Mouse (Mus musculus) limb, embryonic 12.5 days (tissue): Measurements from ENCODE around the gene Myl10. TPM values are rescaled to one million over a fixed set of nuclear protein-coding genes. Genes with fewer than 3 reads are reported as not detected.
"Not testable (repeated sequence)": the region's sequence is repeated elsewhere in the genome, so short reads cannot be mapped to it uniquely, and the experiment has no call there.

Experiments used
- ATAC-seq: fragments of 200-750 bp; cut with Nextera tagmentation; 2 replicates; pipeline ENCODE4 v1.8.0; 2017; ENCODE audit warnings: low read depth, moderate TSS enrichment; ENCODE audit not compliant: insufficient number of reproducible peaks, insufficient read depth, low FRiP score, low TSS enrichment
- H3K27ac ChIP-seq: fragments of 300-500 bp; sonication (generic); 2 replicates; pipeline ENCODE4 v1.5.1; 2016; ENCODE audit warnings: mild to moderate bottlenecking, moderate library complexity
- H3K27me3 ChIP-seq: fragments of 300-500 bp; sonication (generic); 2 replicates; pipeline ENCODE4 v1.6.1; 2016; ENCODE audit warnings: mild to moderate bottlenecking, moderate library complexity
- H3K36me3 ChIP-seq: fragments of 300-500 bp; sonication (generic); 2 replicates; pipeline ENCODE4 v1.6.1; 2016; ENCODE audit warnings: mild to moderate bottlenecking, moderate library complexity
- H3K4me1 ChIP-seq: fragments of 300-500 bp; sonication (generic); replicated peaks from 2 replicates; pipeline ENCODE4 v1.6.1; 2016
- H3K4me2 ChIP-seq: fragments of 300-500 bp; sonication (generic); 2 replicates; pipeline ENCODE4 v1.6.1; 2016; ENCODE audit warnings: mild to moderate bottlenecking, moderate library complexity
- H3K4me3 ChIP-seq: fragments of 300-500 bp; sonication (generic); replicated peaks from 2 replicates; pipeline ENCODE4 v1.5.1; 2016; ENCODE audit warnings: mild to moderate bottlenecking
- H3K9ac ChIP-seq: fragments of 300-500 bp; sonication (generic); replicated peaks from 2 replicates; pipeline ENCODE4 v1.6.1; 2016; ENCODE audit warnings: mild to moderate bottlenecking, moderate library complexity
- H3K9me3 ChIP-seq: fragments of 300-500 bp; sonication (generic); 2 replicates; pipeline ENCODE4 v1.6.1; 2016; ENCODE audit warnings: mild to moderate bottlenecking, moderate library complexity
- WGBS: fragments of 180-500 bp; shearing (Covaris S2); methylation state at CpG from one replicate; pipeline ENCODE4 v1.1.7; 2016; 5-methylcytosine and 5-hydroxymethylcytosine counted together
- polyA plus RNA-seq: library from polyadenylated mRNA; unstranded; fragments of >200 nt; fragmentation: Nextera tagmentation; extraction: Ambion mirVana; gene quantifications from 2 replicates; pipeline ENCODE4 v1.2.1, GENCODE M21; 2016

Myl10 gene
- polyA plus RNA-seq, 1 experiment from 2014 or later, result not detected

DNA sequence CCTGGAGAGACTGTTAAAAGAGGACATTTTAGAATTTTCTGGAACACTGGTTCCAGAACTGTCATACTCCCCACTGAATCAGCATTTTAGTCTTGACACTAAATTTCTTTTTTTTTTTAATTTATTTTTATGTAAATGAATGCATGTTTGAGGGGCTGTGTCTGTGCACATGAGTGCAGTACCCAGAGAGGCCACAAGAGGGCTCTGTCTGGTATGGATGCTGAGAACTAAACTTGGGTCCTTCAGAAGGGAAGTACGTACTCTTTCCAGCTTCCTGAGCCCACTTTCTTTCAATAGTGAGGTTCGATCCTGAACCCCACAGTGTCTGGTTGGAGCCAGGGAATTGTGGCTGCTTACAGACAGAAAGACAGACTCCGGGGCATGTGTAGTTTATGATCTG, 12.6 kb downstream of the Myl10 start:
- no peak overlapping the region for H3K9ac ChIP-seq
- no peak overlapping the region for H3K27ac ChIP-seq
- H3K9me3 ChIP-seq, result peaks cover 3% of the 10 kb centered on the region; the same call in 1 of the 2 replicates
- H3K4me3 ChIP-seq, result no peak overlapping the region
- H3K27me3 ChIP-seq, result 0 out of 2 replicates have a peak, but pooled peaks cover 3% of the 10 kb centered on the region
- H3K36me3 ChIP-seq, result no peaks in the 10 kb centered on the region
- WGBS, result 95% methylated on average over 3 of the region's 3 CpGs
- H3K4me2 ChIP-seq, result no peak overlapping the region
- peaks cover 5% of the 10 kb centered on the region; the same call in 1 of the 2 replicates for H3K4me1 ChIP-seq
- no peak for ATAC-seq

DNA sequence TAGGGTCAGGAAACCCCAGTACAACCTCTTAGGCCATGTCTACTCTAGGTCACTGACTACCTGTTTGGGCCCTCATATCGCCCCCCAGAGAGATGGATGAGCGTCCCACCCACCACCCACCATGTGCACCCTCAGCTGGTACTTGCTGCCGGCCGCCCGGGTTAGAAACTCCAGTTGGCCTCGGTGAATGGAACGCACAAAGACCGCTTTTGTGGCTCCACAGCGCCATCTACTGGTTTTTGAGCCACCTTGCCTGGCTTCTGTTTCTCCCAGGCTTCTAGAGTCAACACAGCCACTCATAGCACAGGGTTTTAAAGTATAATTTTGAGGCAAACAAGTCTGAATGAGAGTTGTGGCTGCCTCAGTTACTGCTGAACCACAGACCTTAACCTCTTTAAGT, 13.9 kb downstream of the Myl10 start:
- Histone ChIP-seq H3K9ac (no peak overlapping the region), H3K4me1 (peaks cover 10% of the 10 kb centered on the region; the same call in 1 of the 2 replicates), H3K4me2 (no peak overlapping the region), H3K9me3 (peaks cover 3% of the 10 kb centered on the region; the same call in 1 of the 2 replicates), H3K36me3 (no peaks in the 10 kb centered on the region), H3K4me3 (no peak overlapping the region), H3K27ac (no peak overlapping the region), H3K27me3 (0 out of 2 replicates have a peak, but pooled peaks cover 3% of the 10 kb centered on the region)
- WGBS, result 1% methylated on average over 9 of the region's 9 CpGs
- ATAC-seq, result no peak

DNA sequence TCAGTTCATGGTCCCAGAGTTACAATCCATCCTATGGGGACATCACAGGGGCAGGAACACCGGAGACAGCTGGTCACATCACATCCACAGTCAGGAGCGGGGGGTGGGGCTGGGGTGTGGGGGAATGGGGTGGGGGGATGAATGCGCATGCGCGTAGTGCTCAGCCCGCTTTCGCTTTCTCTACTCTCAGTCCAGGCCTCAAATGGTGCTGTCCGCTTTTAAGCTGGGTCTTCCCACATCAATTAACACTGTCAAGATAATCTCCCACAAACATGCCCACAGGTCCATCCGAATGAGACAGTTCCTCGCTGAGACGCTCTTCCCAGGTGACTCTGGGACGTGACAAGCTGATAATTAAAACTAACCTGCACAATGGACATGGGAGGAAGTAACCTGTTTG, 15.2 kb downstream of the Myl10 start:
- peaks cover 3% of the 10 kb centered on the region; the same call in 1 of the 2 replicates for H3K9me3 ChIP-seq
- H3K36me3 ChIP-seq, result no peaks in the 10 kb centered on the region
- ATAC-seq, result no peak
- H3K27me3 ChIP-seq, result 0 out of 2 replicates have a peak, but pooled peaks cover 3% of the 10 kb centered on the region
- no peak overlapping the region for H3K4me3 ChIP-seq
- no peak overlapping the region for H3K4me2 ChIP-seq
- no peak overlapping the region for H3K9ac ChIP-seq
- H3K4me1 ChIP-seq, result peaks cover 10% of the 10 kb centered on the region; the same call in 1 of the 2 replicates
- no peak overlapping the region for H3K27ac ChIP-seq
- 78% methylated on average over 12 of the region's 12 CpGs for WGBS

DNA sequence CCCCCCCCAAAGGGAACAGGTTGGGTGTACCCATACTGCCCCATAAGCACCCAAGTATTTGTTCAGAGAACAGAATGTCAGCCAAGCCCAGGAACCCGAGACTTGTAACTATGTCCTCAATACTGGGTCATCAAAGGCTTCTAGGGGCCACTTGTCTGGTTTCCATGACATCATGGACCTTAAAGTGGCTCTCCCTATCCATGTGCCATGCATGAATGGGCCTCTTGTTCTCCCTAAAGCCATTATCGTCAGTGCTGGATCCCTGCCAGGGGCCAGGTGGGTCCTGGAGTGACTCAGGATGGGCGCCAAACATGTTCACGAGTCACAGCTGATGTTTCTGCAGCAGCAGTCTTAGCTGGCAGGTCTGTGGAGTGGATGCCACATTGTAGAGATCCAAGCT, 17.8 kb downstream of the Myl10 start:
- Histone ChIP-seq H3K36me3 (no peaks in the 10 kb centered on the region), H3K4me3 (no peak overlapping the region), H3K9me3 (peaks cover under 1% of the 10 kb centered on the region; the same call in 1 of the 2 replicates), H3K4me2 (no peak overlapping the region), H3K27me3 (peaks cover 26% of the 10 kb centered on the region), H3K4me1 (peaks cover 15% of the 10 kb centered on the region), H3K9ac (no peak overlapping the region), H3K27ac (no peak overlapping the region)
- no peak for ATAC-seq
- 60% methylated on average over 4 of the region's 4 CpGs for WGBS

DNA sequence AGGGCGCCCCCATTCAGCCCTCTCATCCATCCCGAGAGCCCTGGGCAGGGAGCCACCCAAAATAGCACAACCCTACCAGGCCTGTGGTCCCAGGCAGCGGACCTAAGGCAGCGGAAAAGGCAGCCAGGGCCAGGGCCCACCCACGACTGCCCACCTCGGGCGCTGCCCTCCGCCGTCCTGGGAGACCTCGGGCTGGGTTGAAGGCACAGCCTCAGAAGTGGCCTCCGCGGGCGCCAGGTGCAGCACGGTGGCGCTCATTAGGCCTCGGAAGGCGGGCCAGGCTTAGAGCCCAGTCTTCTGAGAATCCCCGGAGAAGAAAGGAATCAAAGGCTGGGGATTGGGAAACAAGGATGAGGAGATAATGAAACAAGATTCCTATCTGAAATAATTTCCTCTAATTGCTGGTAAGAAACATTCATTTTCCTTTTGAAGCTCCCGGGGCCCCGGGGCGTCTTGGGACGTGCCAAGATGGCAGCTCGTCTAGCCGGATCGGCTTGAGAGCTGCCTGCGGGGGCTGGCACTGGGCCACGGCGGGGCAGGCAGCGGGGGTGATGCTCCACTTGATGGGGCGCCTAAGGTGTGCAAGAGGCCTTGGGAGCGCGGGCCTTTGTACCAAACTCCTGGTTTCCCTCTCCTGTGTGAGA, 21.4 kb downstream of the Myl10 start:
- Histone ChIP-seq H3K9me3 (no peaks in the 10 kb centered on the region), H3K4me2 (peak overlapping the region; percentile 42), H3K9ac (no peak overlapping the region), H3K27ac (no peak overlapping the region), H3K27me3 (peaks cover 25% of the 10 kb centered on the region), H3K4me1 (peaks cover 33% of the 10 kb centered on the region), H3K36me3 (no peaks in the 10 kb centered on the region), H3K4me3 (peak overlapping the region; percentile 15; the same call in 1 of the 2 replicates)
- no peak for ATAC-seq
- 23% methylated on average over 32 of the region's 32 CpGs for WGBS

DNA sequence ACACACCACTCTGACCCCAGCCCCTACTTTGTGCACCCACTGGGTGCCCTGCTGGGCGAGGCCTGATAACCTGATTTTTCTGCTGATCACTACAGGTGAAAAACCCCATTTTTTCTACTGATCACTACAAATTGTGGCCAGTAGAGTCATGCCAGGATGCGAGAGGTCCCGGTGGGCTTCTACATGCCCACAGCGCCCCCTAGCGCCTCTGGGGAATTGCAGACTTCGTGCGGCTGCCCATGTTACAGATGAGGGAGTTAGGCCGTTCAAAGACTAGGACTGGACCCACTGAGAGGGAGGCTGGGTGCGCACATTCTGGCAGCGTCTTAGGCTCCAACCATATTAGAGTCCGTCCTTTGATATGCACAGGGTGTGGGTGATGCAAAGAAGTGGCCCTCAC, 21.9 kb downstream of the Myl10 start:
- no peak overlapping the region for H3K27ac ChIP-seq
- no peak overlapping the region for H3K9ac ChIP-seq

DNA sequence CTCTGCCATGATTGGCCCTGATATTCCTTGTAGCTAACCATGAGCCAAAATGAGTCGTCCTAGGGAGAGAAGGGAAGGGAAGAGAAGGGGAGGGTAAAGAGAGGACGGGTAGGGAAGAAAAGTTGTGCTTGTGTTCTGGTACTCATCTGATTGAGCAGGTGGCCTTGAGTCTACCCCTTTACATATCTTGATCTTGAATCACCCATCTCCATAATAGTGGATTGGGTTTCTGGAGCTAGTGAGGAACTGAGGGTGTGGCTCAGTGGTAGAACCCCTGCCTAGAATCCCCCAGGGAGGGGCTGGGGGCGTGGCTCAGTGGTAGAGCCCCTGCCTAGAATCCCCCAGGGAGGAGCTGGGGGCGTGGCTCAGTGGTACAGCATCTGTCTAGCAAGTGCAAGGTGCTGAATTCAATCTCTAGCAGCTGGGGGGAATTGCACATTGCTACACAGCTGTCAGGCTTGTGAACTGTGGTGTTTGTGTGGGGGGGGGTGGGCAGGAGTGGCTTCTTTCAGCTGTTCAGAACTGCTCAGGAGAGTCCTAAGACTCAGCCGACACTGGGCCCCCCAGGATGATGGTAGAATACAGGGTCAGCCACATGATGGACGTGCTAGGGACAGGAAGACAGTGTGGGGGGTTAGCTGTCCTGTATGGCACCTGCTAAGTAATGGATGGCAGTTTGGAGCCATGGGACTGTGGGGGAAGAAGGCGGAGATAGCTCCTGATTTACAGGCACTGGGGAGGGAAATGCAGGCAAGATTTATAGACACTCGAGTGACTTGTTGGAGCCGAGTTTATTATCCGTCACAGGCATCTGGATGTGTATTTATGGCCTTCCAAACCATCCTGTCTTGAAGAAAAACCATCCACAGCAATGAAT, 24.0 kb downstream of the Myl10 start:
- Histone ChIP-seq H3K27me3 (peaks cover 25% of the 10 kb centered on the region), H3K4me2 (no peak overlapping the region), H3K36me3 (no peaks in the 10 kb centered on the region), H3K9me3 (no peaks in the 10 kb centered on the region), H3K9ac (no peak overlapping the region), H3K27ac (no peak overlapping the region), H3K4me3 (no peak overlapping the region), H3K4me1 (peaks cover 26% of the 10 kb centered on the region)
- ATAC-seq, result no peak
- WGBS, result 38% methylated on average over 10 of the region's 10 CpGs

More for the DNA sequence above, 21.9 kb downstream of the Myl10 start:
- Histone ChIP-seq H3K36me3 (no peaks in the 10 kb centered on the region), H3K4me1 (peaks cover 33% of the 10 kb centered on the region), H3K9me3 (no peaks in the 10 kb centered on the region), H3K4me3 (0 out of 2 replicates have a peak overlapping the region, but pooled peaks have one; percentile 15), H3K27me3 (peaks cover 25% of the 10 kb centered on the region), H3K4me2 (peak overlapping the region; percentile 42)
- 21% methylated on average over 11 of the region's 11 CpGs for WGBS
- no peak for ATAC-seq

DNA sequence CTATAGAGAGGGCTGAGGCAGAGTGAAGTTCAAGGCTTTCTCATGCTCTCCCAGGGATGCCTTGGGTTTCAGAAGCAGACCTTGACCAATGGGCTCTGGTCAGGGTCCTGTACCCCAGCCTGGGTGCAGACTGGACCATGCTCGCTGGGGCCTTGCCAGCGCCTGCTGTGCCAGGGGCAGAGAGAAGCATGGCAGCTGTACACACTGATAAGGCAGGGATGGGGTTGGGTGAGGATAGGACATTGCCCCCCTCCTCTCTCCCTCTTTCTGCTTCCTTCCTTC, 24.6 kb downstream of the Myl10 start:
- Histone ChIP-seq H3K9ac (no peak overlapping the region), H3K36me3 (no peaks in the 10 kb centered on the region), H3K4me2 (no peak overlapping the region), H3K27ac (no peak overlapping the region), H3K4me1 (peaks cover 26% of the 10 kb centered on the region), H3K9me3 (peaks cover 5% of the 10 kb centered on the region; the same call in 1 of the 2 replicates), H3K4me3 (no peak overlapping the region), H3K27me3 (peaks cover 25% of the 10 kb centered on the region)
- ATAC-seq, result no peak
- 78% methylated on average over 2 of the region's 2 CpGs for WGBS

DNA sequence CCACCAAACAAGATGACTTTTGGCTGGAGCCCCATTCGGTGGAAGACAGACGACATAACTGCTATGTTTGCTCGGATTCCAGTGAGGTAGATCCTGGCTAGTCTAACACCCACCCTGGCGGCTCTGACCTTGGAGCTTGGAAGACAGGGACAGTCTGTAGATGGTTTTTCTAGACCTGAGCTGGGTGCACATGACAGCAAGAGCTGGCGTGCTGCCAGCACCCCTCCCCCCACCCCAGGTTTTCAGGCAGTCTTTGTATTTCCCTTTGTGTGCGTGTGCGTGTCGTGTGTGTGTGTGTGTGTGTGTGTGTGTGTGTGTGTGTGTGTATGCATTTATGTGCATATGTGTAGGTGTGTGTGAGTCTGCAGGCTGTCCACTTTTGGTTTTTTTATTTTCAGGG, 25.7 kb downstream of the Myl10 start:
- H3K4me3 ChIP-seq, result no peak overlapping the region
- H3K4me2 ChIP-seq, result no peak overlapping the region
- H3K36me3 ChIP-seq, result no peaks in the 10 kb centered on the region
- no peak for ATAC-seq
- H3K4me1 ChIP-seq, result peaks cover 26% of the 10 kb centered on the region
- H3K9me3 ChIP-seq, result peaks cover 5% of the 10 kb centered on the region; the same call in 1 of the 2 replicates
- H3K27ac ChIP-seq, result no peak overlapping the region
- no peak overlapping the region for H3K9ac ChIP-seq
- H3K27me3 ChIP-seq, result peaks cover 21% of the 10 kb centered on the region
- 70% methylated on average over 8 of the region's 8 CpGs for WGBS

DNA sequence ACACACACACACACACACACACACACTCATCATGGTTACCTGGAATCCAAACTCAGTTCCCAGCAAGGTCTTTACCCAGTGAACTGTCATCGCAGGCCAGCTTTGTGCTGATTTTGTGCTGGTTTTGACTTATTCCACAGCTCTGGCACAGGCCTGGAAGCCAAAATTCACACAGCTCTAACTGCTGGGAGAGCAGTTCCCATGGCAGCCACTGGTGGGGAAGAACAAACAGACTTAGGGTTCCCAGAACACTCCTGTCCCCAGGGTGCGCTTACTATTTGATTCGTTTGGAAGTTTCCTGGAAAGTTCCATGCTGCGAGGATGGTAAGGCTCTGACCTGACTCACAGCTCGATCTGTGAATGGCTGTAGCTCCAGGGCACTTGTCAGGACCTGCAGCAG, 28.6 kb downstream of the Myl10 start:
- WGBS, result 71% methylated on average over 5 of the region's 5 CpGs
- H3K4me1 ChIP-seq, result peaks cover 18% of the 10 kb centered on the region
- ATAC-seq, result no peak

DNA sequence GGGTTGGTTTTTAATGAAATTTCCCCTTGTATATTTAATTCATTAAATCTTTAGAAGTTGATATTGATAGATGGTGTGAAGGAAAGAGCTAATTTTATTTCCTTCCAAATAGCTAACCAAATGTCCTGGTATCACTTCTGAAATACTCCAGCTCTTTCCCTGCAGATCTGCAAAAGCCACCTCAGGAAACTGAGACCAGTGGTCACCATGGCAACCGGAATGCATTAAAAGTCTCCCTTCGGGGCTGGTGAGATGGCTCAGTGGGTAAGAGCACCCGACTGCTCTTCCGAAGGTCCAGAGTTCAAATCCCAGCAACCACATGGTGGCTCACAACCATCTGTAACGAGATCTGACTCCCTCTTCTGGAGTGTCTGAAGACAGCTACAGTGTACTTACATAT, 33.3 kb downstream of the Myl10 start:
- H3K27me3 ChIP-seq, H3K4me2 ChIP-seq, H3K27ac ChIP-seq, H3K4me1 ChIP-seq, H3K9ac ChIP-seq, H3K4me3 ChIP-seq, H3K36me3 ChIP-seq, ATAC-seq: not testable (repeated sequence)
- peaks cover 16% of the 10 kb centered on the region for H3K9me3 ChIP-seq
- 88% methylated on average over 5 of the region's 5 CpGs for WGBS

More for the DNA sequence above, 28.6 kb downstream of the Myl10 start:
- Histone ChIP-seq H3K4me3 (no peak overlapping the region), H3K36me3 (no peaks in the 10 kb centered on the region), H3K9ac (0 out of 2 replicates have a peak overlapping the region, but pooled peaks have one; percentile 14), H3K4me2 (no peak overlapping the region), H3K9me3 (peaks cover 5% of the 10 kb centered on the region; the same call in 1 of the 2 replicates), H3K27ac (peak overlapping the region; percentile 25; the same call in 1 of the 2 replicates), H3K27me3 (no peaks in the 10 kb centered on the region; the same call in 1 of the 2 replicates)
